Mouse (Mus musculus): Measurements from ENCODE around the gene Prtg.

Gene Prtg

GRCm38 (mm10) chr9:72860764-72861163, 54.1 kb downstream of the Prtg start:
- intact Hi-C loops (cut with DNase I): no loop called here

GRCm38 (mm10) chr9:72861235-72861634, 54.6 kb downstream of the Prtg start:
- intact Hi-C loops (cut with DNase I): no loop called here

GRCm38 (mm10) chr9:72862186-72862585, 55.5 kb downstream of the Prtg start:
- intact Hi-C loops (cut with DNase I): no loop called here

GRCm38 (mm10) chr9:72862955-72863354, 56.3 kb downstream of the Prtg start:
- intact Hi-C loops (cut with DNase I): no loop called here

GRCm38 (mm10) chr9:72863773-72864172, 57.1 kb downstream of the Prtg start:
- intact Hi-C loops (cut with DNase I): no loop called here

- intact Hi-C loops (cut with DNase I): no loop called here
These were observed 60.8 kb downstream of the Prtg start for GRCm38 (mm10) chr9:72867434-72867833.

- intact Hi-C loops (cut with DNase I): no loop called here
These were observed 62.1 kb downstream of the Prtg start for GRCm38 (mm10) chr9:72868774-72869173.

- intact Hi-C loops (cut with DNase I): no loop called here
These were observed 65.0 kb downstream of the Prtg start for GRCm38 (mm10) chr9:72871506-72872297.

- intact Hi-C loops (cut with DNase I): no loop called here
These were observed 65.8 kb downstream of the Prtg start for GRCm38 (mm10) chr9:72872298-72873130.

- intact Hi-C loops (cut with DNase I): no loop called here
These were observed 69.2 kb downstream of the Prtg start for GRCm38 (mm10) chr9:72875878-72876277.

GRCm38 (mm10) chr9:72877905-72878304, 71.2 kb downstream of the Prtg start:
- intact Hi-C loops (cut with DNase I): no loop called here

GRCm38 (mm10) chr9:72878656-72879055, 72.0 kb downstream of the Prtg start:
- intact Hi-C loops (cut with DNase I): no loop called here

GRCm38 (mm10) chr9:72879601-72880000, 72.9 kb downstream of the Prtg start:
- intact Hi-C loops (cut with DNase I): no loop called here

GRCm38 (mm10) chr9:72880225-72880960, 73.7 kb downstream of the Prtg start:
- intact Hi-C loops (cut with DNase I): no loop called here

- intact Hi-C loops (cut with DNase I): no loop called here
These were observed 74.5 kb downstream of the Prtg start for GRCm38 (mm10) chr9:72881026-72881768.

- intact Hi-C loops (cut with DNase I): loop anchor here (1.0 kb wide), 1 partner anchor 118 kb away; no protein-coding TSS in a partner anchor
These were observed 77.3 kb downstream of the Prtg start for GRCm38 (mm10) chr9:72883940-72884339.

- intact Hi-C loops (cut with DNase I): no loop called here
These were observed 83.1 kb downstream of the Prtg start for GRCm38 (mm10) chr9:72889777-72890176.

GRCm38 (mm10) chr9:72890499-72891085, 83.9 kb downstream of the Prtg start:
- intact Hi-C loops (cut with DNase I): no loop called here

- intact Hi-C loops (cut with DNase I): no loop called here
These were observed 86.1 kb downstream of the Prtg start for GRCm38 (mm10) chr9:72892761-72893160.

- intact Hi-C loops (cut with DNase I): no loop called here
These were observed 88.2 kb downstream of the Prtg start for GRCm38 (mm10) chr9:72894796-72895352.
